Mouse (Mus musculus) lung, embryonic 14.5 days (tissue): ENCODE data around the gene Zfp382. TPM values are rescaled to one million over a fixed set of nuclear protein-coding genes. Genes with fewer than 3 reads are reported as not detected.

Source experiments
- ATAC-seq: fragments of 200-750 bp; cut with Nextera tagmentation; 2 replicates; pipeline ENCODE4 v1.8.0; 2017; ENCODE audit warnings: mild to moderate bottlenecking, moderate TSS enrichment, moderate library complexity; ENCODE audit not compliant: insufficient read depth
- DNase-seq: peaks from one replicate; pipeline ENCODE4 v3.0.0-alpha.2; 2015
- H3K27ac ChIP-seq: fragments of 300-500 bp; sonication (generic); 2 replicates; pipeline ENCODE4 v1.5.1; 2014; ENCODE audit warnings: low read depth, mild to moderate bottlenecking, moderate library complexity
- H3K27me3 ChIP-seq: fragments of 300-500 bp; sonication (generic); 2 replicates; pipeline ENCODE4 v1.6.1; 2014; ENCODE audit warnings: low read length, control low read depth; ENCODE audit not compliant: insufficient read depth
- H3K36me3 ChIP-seq: fragments of 300-500 bp; sonication (generic); 2 replicates; pipeline ENCODE4 v1.6.1; 2014; ENCODE audit warnings: control low read depth; ENCODE audit not compliant: insufficient read depth
- H3K4me1 ChIP-seq: fragments of 300-500 bp; sonication (generic); 2 replicates; pipeline ENCODE4 v1.6.1; 2014; ENCODE audit warnings: antibody characterized with exemption, control low read depth; ENCODE audit not compliant: insufficient read depth
- H3K4me2 ChIP-seq: fragments of 300-500 bp; sonication (generic); 2 replicates; pipeline ENCODE4 v1.6.1; 2014; ENCODE audit warnings: mild to moderate bottlenecking
- H3K4me3 ChIP-seq: fragments of 300-500 bp; sonication (generic); 2 replicates; pipeline ENCODE4 v1.5.1; 2014; ENCODE audit warnings: low read depth, low read length
- H3K9ac ChIP-seq: fragments of 300-500 bp; sonication (generic); 2 replicates; pipeline ENCODE4 v1.6.1; 2014
- H3K9me3 ChIP-seq: fragments of 300-500 bp; sonication (generic); 2 replicates; pipeline ENCODE4 v1.6.1; 2016; ENCODE audit warnings: low read depth, low read length, control low read depth
- CTCF ChIP-seq: IDR thresholded peaks from 2 replicates; pipeline ENCODE4 v1.5.1; 2016; ENCODE audit warnings: antibody characterized with exemption, low read depth
- WGBS: fragments of 180-500 bp; shearing (Covaris S2); extraction: QIAGEN DNeasy Blood & Tissue Kit; methylation state at CpG from one replicate; pipeline ENCODE4 v1.1.7; 2014; 5-methylcytosine and 5-hydroxymethylcytosine counted together
- polyA plus RNA-seq: library from polyadenylated mRNA; unstranded; fragments of >200 nt; fragmentation: Nextera tagmentation; extraction: Ambion mirVana; gene quantifications from 2 replicates; pipeline ENCODE4 v1.2.1, GENCODE M21; 2014

Zfp382 gene
- polyA plus RNA-seq, 1 experiment from 2014 or later, result 8.1 TPM

- WGBS, result 1% methylated on average over 35 of the region's 35 CpGs
- peak overlapping the region; percentile 55 for H3K4me3 ChIP-seq
- no peaks in the 10 kb centered on the region for H3K4me1 ChIP-seq
- peak overlapping the region; percentile 66 for H3K9ac ChIP-seq
- H3K27me3 ChIP-seq, result no peaks in the 10 kb centered on the region
- peak; percentile 95 for ATAC-seq
- peaks cover 8% of the 10 kb centered on the region; the same call in 1 of the 2 replicates for H3K9me3 ChIP-seq
- H3K36me3 ChIP-seq, result peaks cover 8% of the 10 kb centered on the region; the same call in 1 of the 2 replicates
- peak overlapping the region; percentile 62 for H3K4me2 ChIP-seq
- peak overlapping the region; percentile 86 for H3K27ac ChIP-seq
- TF ChIP-seq CTCF, result peak; percentile 34
- peak; percentile 92 for DNase-seq
Observed at GRCm38 (mm10) chr7:30143555-30144209, 21.9 kb downstream of the Zfp382 start.

GRCm38 (mm10) chr7:30147011-30147410 lies 25.3 kb downstream of the Zfp382 start:
- DNase-seq (no peak), ATAC-seq (no peak)
- H3K4me2 ChIP-seq, result no peak overlapping the region
- no peak overlapping the region for H3K27ac ChIP-seq
- 95% methylated on average over 5 of the region's 5 CpGs for WGBS
- peaks cover 22% of the 10 kb centered on the region; the same call in 1 of the 2 replicates for H3K36me3 ChIP-seq
- H3K4me1 ChIP-seq, result no peaks in the 10 kb centered on the region
- no peaks in the 10 kb centered on the region for H3K27me3 ChIP-seq
- no peak for TF ChIP-seq CTCF
- H3K9me3 ChIP-seq, result peaks cover 31% of the 10 kb centered on the region
- H3K9ac ChIP-seq, result no peak overlapping the region
- H3K4me3 ChIP-seq, result no peak overlapping the region

- Histone ChIP-seq H3K4me1 (no peaks in the 10 kb centered on the region), H3K9ac (no peak overlapping the region), H3K36me3 (peaks cover 48% of the 10 kb centered on the region), H3K4me3 (no peak overlapping the region), H3K4me2 (no peak overlapping the region), H3K9me3 (peaks cover 75% of the 10 kb centered on the region), H3K27ac (no peak overlapping the region), H3K27me3 (no peaks in the 10 kb centered on the region)
- ATAC-seq (no peak), DNase-seq (no peak)
- no peak for TF ChIP-seq CTCF
- WGBS, result 90% methylated on average over 1 of the region's 1 CpGs
Observed at GRCm38 (mm10) chr7:30154040-30154439, 32.3 kb downstream of the Zfp382 start.

DNA sequence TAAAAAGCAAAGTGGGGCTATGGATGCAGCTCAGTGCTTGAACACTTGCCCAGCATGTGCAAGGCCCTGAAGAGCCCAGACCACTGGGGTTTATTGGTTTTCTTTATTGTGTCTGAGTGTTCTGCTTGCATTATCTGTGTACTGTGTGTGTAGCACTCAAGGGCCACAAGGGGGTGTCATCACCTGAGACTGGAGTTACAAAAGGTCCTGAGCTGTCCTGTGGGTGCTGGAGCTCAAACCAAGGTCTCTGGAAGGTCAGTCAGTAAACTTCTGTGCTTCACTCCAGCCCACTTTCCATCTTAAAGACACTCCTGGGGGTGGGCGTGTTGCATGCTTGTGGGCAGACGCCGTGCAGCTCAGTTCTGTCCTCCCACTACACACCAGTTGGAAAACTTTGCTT lies 33.8 kb downstream of the Zfp382 start:
- no peaks in the 10 kb centered on the region for H3K4me1 ChIP-seq
- H3K4me3 ChIP-seq, result no peak overlapping the region
- H3K27ac ChIP-seq, result no peak overlapping the region
- DNase-seq, result no peak
- no peak overlapping the region for H3K9ac ChIP-seq
- peaks cover 79% of the 10 kb centered on the region for H3K9me3 ChIP-seq
- no peak for ATAC-seq
- no peaks in the 10 kb centered on the region for H3K27me3 ChIP-seq
- peaks cover 55% of the 10 kb centered on the region for H3K36me3 ChIP-seq
- no peak for TF ChIP-seq CTCF
- 95% methylated on average over 3 of the region's 3 CpGs for WGBS
- H3K4me2 ChIP-seq, result no peak overlapping the region

DNA sequence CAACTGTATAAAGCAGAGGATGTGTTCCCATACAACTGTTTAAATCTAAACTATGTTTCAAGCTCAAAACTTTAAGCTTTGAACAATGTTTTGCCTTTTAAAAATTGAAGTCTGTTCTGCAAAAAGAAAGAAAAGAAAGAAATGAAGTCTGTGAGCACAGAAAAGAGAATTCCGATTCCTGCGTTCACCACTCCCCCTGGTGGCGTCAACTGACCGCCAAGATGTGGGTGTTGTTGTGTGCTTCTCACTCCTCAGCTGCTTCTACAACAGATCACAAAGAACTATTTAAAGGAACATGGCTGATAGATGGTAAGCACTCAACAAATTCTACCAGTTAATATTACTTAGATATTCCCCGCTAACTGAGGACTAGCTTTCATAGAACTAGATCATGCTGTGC lies 41.4 kb downstream of the Zfp382 start:
- Histone ChIP-seq H3K9ac (no peak overlapping the region), H3K4me2 (no peak overlapping the region), H3K27ac (no peak overlapping the region), H3K9me3 (peaks cover 82% of the 10 kb centered on the region), H3K4me3 (no peak overlapping the region), H3K27me3 (no peaks in the 10 kb centered on the region), H3K4me1 (no peaks in the 10 kb centered on the region), H3K36me3 (peaks cover 77% of the 10 kb centered on the region)
- 0 out of 2 replicates have a peak, but pooled peaks have one; percentile 14 for TF ChIP-seq CTCF
- 98% methylated on average over 5 of the region's 5 CpGs for WGBS
- ATAC-seq (no peak), DNase-seq (no peak)

GRCm38 (mm10) chr7:30164745-30165144 lies 43.0 kb downstream of the Zfp382 start:
- Histone ChIP-seq H3K36me3 (peaks cover 60% of the 10 kb centered on the region), H3K27me3 (no peaks in the 10 kb centered on the region), H3K27ac (no peak overlapping the region), H3K4me2 (no peak overlapping the region), H3K9me3 (peaks cover 68% of the 10 kb centered on the region), H3K9ac (no peak overlapping the region), H3K4me3 (no peak overlapping the region), H3K4me1 (no peaks in the 10 kb centered on the region)
- DNase-seq (no peak), ATAC-seq (no peak)
- no peak for TF ChIP-seq CTCF
- 94% methylated on average over 2 of the region's 2 CpGs for WGBS

DNA sequence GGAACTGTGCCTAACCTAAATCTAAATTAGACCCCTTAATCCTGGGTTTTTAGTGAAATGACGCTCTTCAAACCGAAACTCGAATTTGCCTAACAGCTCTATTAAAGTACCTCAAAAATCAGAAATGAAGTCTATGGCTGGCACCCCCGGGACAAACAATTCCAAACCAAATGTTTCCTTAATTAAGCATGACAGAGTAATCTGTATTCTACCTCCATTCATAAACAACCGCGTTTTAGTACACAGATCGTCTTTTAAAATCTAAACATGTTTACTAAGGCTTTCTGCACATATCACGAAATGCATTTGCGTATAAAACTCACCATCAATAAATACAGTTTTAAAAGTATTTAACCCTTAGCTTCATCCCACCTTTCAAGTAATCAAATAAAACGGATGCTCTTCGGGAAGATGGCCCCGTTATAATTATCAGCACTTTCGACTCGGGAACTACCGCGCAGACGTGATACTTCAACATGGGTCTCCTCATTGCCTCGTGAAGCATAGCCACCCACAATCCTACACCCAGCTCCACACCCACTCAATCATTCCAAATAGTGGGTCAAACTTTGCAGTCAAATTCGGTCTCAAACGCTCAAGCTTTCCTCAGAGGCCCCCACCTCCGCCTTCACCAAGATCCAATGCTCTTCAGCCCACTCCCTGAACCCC lies 47.3 kb downstream of the Zfp382 start:
- WGBS, result 2% methylated on average over 21 of the region's 21 CpGs
- Histone ChIP-seq H3K27ac (peak overlapping the region; percentile 90), H3K4me2 (peak overlapping the region; percentile 77), H3K36me3 (peaks cover 20% of the 10 kb centered on the region), H3K9me3 (peaks cover 29% of the 10 kb centered on the region), H3K9ac (peak overlapping the region; percentile 91), H3K4me3 (peak overlapping the region; percentile 74), H3K4me1 (no peaks in the 10 kb centered on the region), H3K27me3 (no peaks in the 10 kb centered on the region)
- DNase-seq, result peak; percentile 72
- TF ChIP-seq CTCF, result no peak
- ATAC-seq, result peak; percentile 28
